Mouse (Mus musculus): ENCODE measurements around the gene Sh3kbp1. TPM values are rescaled to one million over a fixed set of nuclear protein-coding genes. Genes with fewer than 3 reads are reported as not detected.

The Sh3kbp1 gene
- total RNA-seq, 2 experiments from 2014 or later = 57.5 to 61.3 TPM

GRCm38 (mm10) chrX:159685521-159685920, 58.4 kb downstream of the Sh3kbp1 start:
- TF ChIP-seq CTCF (IDR thresholded peaks at IDR 0.05) = no peak
- no peak for DNase-seq (ENCODE audit: extremely low spot score in 1 of 2, low spot score in 2 of 2)
- H3K4me3 ChIP-seq = no peak overlapping the region
- intact Hi-C loops (cut with DNase I) = no loop called here
- H3K27ac ChIP-seq = no peak overlapping the region

DNA sequence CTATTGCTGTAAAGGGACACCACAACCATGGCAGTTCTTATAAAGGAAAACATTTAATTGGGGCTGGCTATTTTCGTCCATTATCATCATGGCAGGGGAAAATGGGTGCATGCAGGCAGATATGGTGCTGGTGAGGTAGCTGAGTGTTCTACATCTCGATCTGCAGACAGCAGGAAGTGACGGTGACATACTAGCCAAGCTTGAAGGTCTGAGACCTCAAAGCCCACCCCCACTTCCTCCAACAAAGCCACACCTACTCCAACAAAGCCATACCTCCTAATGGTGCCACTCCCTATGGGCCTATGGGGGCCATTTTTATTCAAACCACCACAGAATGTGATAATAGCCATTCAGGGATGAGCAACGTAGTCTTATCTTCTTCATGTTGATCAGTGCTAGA, 59.8 kb downstream of the Sh3kbp1 start:
- DNase-seq (ENCODE audit: extremely low spot score in 1 of 2, low spot score in 2 of 2) = no peak
- TF ChIP-seq CTCF (IDR thresholded peaks at IDR 0.05) = no peak
- no peak overlapping the region for H3K4me3 ChIP-seq
- no peak overlapping the region for H3K27ac ChIP-seq
- intact Hi-C loops (cut with DNase I) = no loop called here

DNA sequence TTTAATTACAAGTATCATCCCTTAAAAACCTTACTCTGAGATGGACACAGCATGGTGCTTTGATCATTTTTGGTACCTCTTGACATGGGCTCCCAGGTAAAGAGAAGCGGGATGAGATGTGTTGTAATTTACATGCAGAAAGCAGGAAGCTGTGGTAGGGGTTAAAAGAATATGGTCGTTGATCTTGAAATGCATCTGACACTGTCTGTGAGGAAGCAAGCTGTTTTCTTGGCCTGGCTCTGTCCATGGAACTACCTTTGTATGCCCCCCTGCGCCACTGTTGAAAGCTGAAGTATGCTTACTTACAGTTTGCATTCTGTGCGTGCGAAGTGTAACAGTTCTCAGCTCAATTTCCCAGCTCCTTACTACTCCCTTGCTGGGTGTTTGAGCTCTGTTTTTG, 61.6 kb downstream of the Sh3kbp1 start:
- no peak for TF ChIP-seq CTCF (IDR thresholded peaks at IDR 0.05)
- Histone ChIP-seq H3K4me3 (no peak overlapping the region), H3K27ac (no peak overlapping the region)
- intact Hi-C loops (cut with DNase I) = no loop called here
- no peak for DNase-seq (ENCODE audit: extremely low spot score in 1 of 2, low spot score in 2 of 2)

DNA sequence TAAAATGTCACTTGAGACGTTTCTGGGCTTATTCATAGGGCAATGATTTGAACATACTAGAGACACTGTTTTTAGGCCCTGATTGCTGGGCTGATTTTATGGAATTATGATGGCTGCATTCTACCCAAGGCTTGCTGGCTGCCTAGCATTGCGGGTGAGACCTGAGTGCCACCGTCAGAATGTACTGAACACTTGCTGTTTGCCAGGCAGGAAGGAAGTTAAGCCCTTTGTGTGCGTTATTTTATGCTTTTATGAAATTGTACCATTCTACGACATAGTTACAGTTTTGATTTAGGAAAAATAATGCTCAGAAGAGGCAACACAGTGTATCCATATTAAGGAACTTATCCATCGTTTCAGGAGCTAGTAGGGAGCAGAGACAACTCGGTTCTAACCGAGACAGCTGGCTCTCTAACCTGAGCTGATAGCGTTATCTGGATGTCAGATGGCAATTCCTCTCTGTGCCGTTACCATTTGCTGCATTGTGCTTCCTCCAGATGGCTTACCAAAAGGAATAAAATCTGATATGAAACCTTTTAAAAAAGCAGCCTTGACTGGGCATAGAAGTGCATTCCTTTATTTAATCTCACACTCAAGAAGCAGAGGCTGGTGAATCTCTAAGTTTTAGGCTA, 62.8 kb downstream of the Sh3kbp1 start:
- no peak for DNase-seq (ENCODE audit: extremely low spot score in 1 of 2, low spot score in 2 of 2)
- H3K4me3 ChIP-seq = no peak overlapping the region
- no peak for TF ChIP-seq CTCF (IDR thresholded peaks at IDR 0.05)
- intact Hi-C loops (cut with DNase I) = no loop called here
- H3K27ac ChIP-seq = no peak overlapping the region

DNA sequence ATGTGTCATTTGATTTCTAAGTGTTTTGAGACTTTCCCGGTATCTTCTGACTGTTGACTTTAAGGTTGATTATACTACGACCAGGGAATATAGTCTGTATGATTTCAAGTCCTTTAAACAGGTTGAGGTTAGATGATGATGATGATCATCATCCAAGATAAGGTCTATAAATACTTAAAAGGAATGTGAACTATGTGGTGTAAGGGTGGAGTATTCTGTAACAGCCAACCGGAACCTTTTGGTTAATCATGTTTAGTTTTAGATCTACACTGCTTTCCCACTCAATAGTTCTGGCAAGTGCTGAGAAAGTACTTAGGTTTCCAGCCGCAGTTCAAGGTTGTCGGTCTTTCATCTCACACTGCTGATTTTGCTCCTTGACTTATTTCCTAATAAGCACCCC, 66.1 kb downstream of the Sh3kbp1 start:
- no peak overlapping the region for H3K27ac ChIP-seq
- no peak for DNase-seq (ENCODE audit: extremely low spot score in 1 of 2, low spot score in 2 of 2)

GRCm38 (mm10) chrX:159696545-159696944, 69.5 kb downstream of the Sh3kbp1 start:
- no peak for TF ChIP-seq CTCF (IDR thresholded peaks at IDR 0.05)
- no peak overlapping the region for H3K4me3 ChIP-seq
- intact Hi-C loops (cut with DNase I) = no loop called here
- no peak for DNase-seq (ENCODE audit: extremely low spot score in 1 of 2, low spot score in 2 of 2)
- H3K27ac ChIP-seq = no peak overlapping the region

More for the DNA sequence above, 66.1 kb downstream of the Sh3kbp1 start:
- no peak for TF ChIP-seq CTCF (IDR thresholded peaks at IDR 0.05)
- intact Hi-C loops (cut with DNase I) = no loop called here
- no peak overlapping the region for H3K4me3 ChIP-seq

DNA sequence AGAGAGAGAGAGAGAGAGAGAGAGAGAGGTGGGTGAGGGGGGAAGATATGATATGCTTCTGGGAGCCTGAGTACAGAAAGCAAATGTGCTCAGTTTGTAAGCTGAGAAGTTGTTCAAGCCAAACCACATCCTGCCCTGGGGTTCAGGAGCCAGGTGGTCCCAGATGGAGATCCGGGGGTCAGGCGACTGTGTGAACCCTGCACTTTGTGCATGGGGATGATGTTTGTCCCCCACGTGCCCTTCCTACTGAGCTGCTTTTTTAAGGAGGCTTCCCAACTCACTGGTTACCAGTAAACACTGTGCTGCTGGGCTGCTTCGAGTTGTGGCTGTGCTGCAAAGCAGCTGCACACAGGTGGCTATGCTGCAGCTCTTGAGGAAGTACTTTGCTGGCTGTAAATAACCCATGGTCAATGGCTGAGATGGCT, 70.0 kb downstream of the Sh3kbp1 start:
- H3K4me3 ChIP-seq = no peak overlapping the region
- DNase-seq (ENCODE audit: extremely low spot score in 1 of 2, low spot score in 2 of 2) = no peak
- intact Hi-C loops (cut with DNase I) = no loop called here
- no peak for TF ChIP-seq CTCF (IDR thresholded peaks at IDR 0.05)
- H3K27ac ChIP-seq = no peak overlapping the region

DNA sequence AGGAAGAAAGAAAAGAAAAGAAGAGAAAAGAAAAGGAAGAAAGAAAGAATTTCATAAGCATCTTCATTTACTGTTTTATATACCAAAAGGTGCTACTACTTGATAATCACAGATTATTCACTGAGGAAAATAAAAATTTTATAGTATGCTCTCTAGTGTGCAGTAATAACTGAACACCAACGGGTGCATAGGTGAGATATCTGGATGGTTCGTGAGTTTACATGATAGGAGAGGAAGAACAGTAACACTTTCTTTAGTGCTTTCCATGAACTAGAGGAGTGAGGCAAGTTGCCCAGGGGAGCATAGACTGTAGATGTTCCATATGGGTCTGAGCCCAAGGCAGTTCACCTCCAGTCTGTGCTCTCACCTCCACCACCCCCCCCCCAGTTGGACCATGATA, 75.8 kb downstream of the Sh3kbp1 start:
- intact Hi-C loops (cut with DNase I) = no loop called here
- no peak for TF ChIP-seq CTCF (IDR thresholded peaks at IDR 0.05)
- H3K27ac ChIP-seq = no peak overlapping the region
- no peak overlapping the region for H3K4me3 ChIP-seq
- DNase-seq (ENCODE audit: extremely low spot score in 1 of 2, low spot score in 2 of 2) = no peak

DNA sequence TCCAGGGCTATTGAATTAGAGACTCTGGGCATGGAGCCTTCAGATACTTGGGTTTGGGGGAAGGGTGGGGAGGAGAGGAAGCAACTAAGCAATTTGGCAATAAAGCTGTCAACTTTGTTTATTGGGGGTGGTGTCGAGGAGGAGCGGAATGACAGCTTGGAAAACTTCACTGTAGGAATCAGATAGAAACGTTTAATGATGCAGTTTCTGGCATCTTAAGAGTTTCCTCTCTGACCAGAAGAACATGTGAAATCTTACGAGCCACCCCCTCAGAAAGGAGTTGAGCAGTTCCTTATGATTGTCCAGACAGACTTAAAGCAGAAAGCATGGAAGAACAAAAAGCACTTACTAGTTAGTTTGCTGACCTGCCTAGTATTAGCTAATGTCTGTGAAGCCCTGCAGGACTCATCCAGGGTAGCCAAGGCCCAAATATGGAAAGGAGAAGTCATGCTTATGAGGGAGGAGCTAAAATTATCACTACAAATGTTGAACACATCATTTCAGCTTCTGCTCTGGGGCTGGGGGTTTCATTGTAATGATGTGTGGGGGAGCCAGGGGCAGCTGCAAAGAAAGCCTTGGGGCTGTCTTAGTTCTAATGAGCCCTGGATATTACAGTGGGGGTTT, 77.4 kb downstream of the Sh3kbp1 start:
- Histone ChIP-seq H3K4me3 (no peak overlapping the region), H3K27ac (no peak overlapping the region)
- intact Hi-C loops (cut with DNase I) = no loop called here
- DNase-seq (ENCODE audit: extremely low spot score in 1 of 2, low spot score in 2 of 2) = no peak
- TF ChIP-seq CTCF (IDR thresholded peaks at IDR 0.05) = no peak

DNA sequence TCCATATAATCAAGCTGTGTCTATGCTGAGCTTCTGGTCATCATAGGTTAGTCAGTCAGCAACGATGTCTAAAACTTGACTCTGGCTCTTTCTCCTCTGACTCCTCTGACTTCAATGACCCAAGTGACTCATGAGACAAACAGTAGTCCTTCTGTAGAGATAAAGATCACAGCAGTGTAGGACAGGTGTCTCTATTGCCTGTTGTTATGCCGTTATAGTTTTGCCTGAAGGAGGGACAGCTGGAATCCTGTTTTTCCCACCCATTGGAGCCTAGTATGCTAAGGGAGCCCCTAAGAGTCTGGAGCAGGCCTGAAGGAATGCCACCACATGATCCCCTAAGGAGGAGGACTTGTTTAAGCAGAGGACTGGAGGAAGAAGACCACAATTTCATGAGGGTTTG, 78.3 kb downstream of the Sh3kbp1 start:
- no peak for TF ChIP-seq CTCF (IDR thresholded peaks at IDR 0.05)
- no peak overlapping the region for H3K27ac ChIP-seq
- intact Hi-C loops (cut with DNase I) = no loop called here
- no peak for DNase-seq (ENCODE audit: extremely low spot score in 1 of 2, low spot score in 2 of 2)
- no peak overlapping the region for H3K4me3 ChIP-seq

DNA sequence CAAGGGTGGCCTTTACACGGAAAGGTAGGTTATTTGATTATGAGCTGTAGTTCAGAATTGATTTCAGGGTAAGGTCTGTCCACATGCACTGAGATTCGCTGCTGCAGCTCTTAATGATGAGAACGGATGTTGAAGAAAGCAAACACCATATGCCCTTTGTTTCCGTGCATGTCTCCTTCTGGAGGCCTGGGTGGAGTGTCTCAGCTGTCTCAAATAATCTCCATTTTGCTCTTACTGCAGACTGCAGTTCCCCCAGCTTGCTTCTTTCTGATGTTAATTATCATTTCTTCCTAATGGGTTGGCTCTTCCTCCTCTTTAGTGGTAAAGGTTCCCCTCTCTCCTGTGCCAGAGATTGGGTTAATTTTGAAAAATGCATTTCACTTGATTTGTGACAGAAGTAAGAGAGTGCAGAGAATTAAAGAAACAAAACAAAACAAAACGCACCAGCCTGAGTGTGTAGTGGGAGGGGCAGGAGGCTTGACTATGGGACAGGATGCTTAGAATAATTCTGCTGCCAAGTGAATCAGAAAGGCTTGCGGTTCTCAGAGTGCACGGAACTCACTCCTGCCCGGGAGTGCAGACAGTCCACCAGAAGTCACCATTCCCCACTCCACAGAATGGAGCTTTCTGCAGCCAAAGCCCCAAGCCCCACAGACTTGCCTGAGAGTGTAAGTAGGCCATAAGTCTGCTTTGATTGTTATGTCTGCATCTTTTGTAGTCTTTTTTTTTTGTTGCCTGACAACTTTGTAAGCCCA, 81.2 kb downstream of the Sh3kbp1 start:
- intact Hi-C loops (cut with DNase I) = no loop called here
- H3K4me3 ChIP-seq = no peak overlapping the region
- no peak for TF ChIP-seq CTCF (IDR thresholded peaks at IDR 0.05)
- no peak for DNase-seq (ENCODE audit: extremely low spot score in 1 of 2, low spot score in 2 of 2)
- H3K27ac ChIP-seq = no peak overlapping the region

GRCm38 (mm10) chrX:159709296-159709695, 82.2 kb downstream of the Sh3kbp1 start:
- DNase-seq (ENCODE audit: extremely low spot score in 1 of 2, low spot score in 2 of 2) = no peak
- H3K4me3 ChIP-seq = no peak overlapping the region
- TF ChIP-seq CTCF (IDR thresholded peaks at IDR 0.05) = no peak
- H3K27ac ChIP-seq = no peak overlapping the region
- intact Hi-C loops (cut with DNase I) = no loop called here
